Mouse (Mus musculus): Measurements from ENCODE around the gene Bfar.
A peak's percentile ranks its signal among the peaks of the same experiment; 100 is the strongest.
"Not testable (repeated sequence)": the region's sequence is repeated elsewhere in the genome, so short reads cannot be mapped to it uniquely, and the experiment has no call there.

Bfar gene

DNA sequence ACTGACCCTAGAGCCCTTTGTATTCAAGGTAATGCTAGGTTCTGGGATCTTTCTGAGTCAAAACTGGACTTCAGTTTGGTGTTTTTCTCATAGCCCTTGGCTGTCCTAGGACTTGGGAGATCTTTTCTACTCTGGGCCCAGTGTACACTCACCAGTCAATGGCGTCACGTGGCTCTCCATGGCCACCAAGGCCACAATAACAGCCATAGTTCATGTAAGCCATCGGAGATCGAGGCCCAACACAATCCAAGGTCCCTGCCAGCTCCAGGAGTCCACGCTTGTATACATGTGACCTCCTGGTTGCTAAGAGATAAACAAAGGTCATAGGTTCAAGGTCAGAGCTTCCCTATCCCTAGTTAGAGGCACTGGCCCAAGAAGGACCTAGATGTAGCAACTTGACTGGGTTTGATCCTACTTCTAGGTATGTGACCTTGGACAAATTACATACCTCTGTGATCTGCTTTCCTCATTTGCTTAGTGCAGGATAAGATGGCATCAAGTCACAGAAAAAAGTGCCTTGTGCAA, 56.2 kb downstream of the Bfar start:
- DNase-seq, result no peak

DNA sequence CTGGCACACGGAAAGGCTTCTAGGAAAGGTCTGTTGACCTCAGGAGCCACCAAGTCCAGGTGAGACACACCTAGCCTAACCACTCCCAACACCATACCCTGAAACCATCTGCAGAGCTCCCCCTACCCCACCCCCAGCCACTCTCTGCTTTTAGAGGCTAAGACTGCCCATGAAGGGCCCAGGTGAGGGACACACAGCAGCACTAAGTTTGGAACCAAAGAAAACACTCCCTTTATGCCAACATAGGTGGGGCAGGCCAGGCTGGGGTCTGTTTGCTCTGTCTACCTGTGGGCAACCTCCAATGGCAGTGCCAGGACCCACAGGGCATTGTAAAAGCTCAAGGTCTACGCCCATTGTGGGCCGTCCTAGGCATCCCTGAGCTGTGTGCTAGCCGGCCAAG, 57.8 kb downstream of the Bfar start:
- DNase-seq, result no peak

DNA sequence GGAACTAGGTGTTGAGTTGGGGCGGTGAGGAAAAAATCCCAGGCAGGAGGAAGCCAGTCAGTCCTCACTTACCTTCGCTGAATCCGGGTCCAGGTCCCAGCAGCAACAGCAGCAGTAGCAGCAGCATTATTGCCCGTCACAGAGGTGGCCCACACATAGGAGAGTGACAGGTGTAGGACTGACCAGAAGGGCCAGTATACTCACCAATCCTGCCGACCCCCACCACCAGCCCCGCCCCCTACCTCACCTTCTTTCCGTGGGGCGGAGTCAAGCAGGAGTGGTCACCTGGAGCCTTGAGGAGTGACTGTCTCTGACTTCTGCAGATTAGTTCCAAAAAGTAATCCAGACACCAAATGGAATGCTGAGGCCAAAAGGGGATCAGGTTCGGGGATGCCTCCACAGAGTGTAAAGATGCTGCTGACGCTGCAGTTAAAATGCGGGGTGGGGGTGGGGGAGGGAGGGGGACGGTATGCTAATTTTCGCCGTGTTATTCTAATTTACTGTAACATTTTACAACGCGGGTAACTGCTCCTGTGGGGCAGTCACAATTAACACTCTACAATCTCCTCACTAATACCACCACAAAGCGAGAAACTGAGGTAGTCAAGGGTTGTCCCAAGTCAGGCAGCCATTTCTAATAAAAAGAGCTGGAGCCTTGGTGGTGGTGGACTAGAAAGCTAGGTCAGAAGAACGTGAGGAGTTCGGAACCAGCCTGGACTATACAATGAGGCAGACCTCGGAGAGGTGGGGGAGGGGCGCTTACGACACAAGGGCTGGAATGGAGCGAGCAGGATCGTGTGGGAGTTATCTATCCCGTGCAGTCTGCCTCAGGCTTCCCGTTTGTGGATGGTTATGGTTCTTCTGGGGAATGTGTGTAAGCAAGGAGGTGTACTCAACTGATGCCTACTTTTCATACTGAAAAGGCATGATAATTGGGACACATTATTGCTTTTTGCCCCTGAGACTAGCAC, 58.9 kb downstream of the Bfar start, which contains the start of gene Pla2g10:
Pla2g10 (minus strand) TSS at position 699 of the 971 bp plus-strand sequence.
- DNase-seq, result peak; percentile 10

DNA sequence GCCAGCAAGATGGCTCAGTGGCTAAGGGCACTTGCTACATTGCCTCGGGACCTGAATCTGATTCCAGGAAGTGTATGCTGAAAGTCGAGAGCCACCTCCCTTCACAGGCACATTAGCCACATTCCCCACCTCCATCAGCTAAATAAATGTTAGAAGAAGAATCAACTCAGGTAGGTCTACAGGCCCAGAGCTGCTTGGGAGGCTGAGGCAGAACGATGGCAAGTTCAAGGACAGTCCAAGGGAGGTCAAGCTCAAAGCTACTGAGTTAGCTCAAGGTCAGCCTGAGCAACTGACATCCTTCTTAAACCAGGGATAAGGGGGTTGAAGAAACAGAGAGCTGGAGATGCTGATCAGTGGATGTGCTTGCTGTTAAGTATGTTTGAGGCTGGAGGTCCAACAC, 61.1 kb downstream of the Bfar start:
- DNase-seq, result no peak

DNA sequence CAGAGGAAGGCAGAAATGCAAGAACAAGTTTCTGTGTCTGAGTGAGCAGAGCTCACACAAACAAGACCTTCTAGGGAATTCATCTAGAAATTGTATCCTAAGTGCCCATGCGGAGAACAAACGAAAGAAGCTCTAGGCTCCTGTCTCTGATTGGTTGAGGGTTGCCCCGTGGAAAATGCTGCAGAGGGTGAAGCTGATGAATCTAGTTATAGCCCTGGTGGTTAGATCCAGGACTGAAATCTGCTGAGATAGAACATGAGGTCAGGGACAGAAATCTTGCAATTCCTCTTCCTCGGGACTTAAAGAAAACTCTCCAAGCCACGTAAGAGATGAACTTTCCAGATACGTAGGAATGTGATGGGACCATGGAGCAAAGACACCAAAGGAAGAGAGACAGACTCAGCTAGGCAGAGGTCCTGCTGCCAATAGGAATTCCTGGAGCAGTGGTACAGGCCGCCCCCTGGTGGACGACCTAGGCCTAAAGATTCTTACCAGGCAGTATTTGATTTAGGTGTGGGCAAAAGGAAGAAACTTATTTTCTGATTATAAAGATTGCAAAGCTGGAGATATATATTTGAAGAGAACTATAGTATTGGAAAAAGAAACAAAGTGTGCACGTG, 62.0 kb downstream of the Bfar start:
- DNase-seq, result peak; percentile 82

DNA sequence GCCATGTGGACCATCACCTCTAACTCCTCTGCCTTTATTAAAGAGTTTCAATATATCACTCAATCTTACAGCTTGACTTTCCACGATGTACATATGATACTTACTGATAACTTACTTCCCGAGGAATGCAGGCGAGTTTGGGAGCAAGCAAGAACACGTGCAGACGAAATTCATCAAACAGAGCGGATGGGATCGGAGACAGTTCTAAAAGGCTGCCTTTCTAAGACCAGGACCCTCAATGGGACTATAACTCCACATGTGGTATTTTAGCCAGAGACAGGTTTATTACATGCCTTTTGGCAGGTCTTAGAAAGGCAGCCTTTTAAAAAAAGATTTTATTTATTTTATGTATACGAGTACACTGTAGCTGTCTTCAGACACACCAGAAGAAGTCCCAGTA, 64.3 kb downstream of the Bfar start:
- DNase-seq, result no peak

DNA sequence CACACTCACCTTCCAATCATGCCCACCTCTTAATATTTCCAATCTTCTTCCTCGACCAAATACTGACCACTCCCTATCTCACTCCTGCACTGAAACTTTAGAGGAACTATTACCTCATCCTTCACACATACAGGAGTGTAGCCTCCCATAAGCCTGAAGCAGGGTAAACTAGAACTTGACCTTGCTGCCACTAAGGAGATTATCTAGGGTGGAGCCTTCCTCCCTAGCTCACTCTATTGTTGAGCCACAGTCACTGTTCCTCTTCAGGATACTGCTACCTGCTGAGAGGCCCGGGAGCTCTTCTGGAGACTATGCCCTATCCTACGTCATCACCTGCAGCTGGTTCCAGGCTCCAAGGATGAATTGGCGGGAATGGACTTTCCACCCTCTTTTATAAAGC, 67.4 kb downstream of the Bfar start:
- DNase-seq, result not testable (repeated sequence)

DNA sequence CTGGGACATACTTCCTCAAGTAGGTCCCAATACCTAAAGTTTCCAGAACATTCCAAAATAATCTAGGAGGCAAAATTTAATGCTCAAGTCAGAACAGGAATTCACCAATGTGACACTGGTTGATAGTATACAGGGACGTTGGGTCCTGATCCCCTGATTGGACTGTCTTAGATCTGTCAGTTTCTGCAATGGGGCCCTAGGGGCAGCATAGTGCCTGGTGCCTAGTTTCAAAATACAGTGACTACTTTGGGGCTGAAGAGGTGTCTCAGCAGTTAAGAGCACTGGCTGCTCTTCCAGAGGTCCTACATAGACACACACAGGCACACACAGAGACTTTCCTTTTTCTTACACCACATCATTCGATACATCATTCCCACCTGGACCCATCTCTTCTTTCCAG, 69.2 kb downstream of the Bfar start:
- DNase-seq, result no peak

DNA sequence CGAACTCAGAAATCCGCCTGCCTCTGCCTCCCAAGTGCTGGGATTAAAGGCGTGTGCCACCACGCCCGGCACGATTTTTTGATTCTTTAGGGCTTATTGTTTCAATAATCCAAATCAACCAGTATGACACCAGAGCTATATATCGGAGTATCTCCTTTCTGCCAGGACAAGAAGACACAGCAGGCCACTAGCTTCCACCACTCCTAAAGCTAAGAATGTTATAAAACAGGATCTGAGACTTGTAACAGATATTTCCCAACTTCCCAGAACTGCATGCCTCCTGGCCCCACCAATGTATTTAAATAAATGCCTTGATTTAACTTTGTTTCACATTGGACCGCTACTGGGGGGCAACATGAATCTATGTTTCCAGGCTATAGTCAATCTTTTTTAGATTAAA, 76.0 kb downstream of the Bfar start:
- DNase-seq, result no peak

DNA sequence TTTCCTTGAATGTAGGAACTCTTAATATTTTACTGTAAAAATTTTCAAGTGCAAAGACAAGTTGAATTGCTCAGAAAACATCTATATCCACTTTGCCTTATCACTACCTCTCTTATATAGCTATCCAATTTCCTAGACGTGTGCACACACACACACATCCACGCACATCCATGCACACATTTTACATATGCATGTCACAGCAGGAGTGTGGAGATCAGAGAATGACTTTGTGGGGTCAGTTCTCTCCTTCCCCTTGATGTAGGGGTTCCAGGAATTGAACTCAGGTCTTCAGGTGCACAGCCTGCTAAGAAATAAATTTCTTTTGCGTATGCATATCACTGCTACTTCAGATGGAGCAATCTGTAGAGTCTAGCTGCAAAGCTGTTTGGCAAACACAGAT, 76.5 kb downstream of the Bfar start:
- DNase-seq, result no peak

DNA sequence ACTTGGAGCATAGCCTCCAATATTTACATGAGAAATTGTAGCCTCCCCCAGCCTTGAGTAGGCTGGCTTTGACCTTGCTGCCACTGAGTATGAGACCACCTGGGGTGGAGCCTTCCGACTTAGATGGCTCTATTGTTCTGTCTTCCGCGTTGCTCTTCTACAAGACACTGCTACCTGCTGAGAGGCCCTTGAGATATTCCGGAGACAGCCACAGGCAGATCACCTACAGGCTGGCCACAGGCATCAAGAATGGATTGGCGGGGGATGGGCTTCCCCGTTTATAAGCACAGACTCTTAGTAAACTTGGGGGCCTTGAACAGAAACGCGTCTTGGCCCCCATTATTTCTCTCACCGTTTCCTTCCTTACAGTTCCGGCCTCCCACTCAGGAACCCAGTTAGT, 77.2 kb downstream of the Bfar start:
- DNase-seq, result not testable (repeated sequence)

DNA sequence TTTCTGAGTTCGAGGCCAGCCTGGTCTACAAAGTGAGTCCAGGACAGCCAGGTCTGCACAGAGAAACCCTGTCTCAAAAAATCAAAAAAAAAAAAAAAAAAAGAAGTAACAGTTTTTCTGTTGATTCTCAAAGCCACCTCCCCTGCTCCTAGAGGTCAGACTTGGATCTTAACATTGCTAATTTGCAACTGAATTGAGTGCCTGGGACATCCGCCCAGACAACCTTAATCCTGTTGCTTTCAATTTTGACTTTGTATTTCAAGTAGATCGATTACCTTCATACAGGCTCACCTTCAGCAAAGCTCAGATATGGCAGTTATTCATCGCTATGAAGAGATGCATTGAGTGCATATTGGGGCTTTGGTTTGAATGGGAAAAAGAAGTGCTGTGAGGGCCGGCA, 77.6 kb downstream of the Bfar start:
- no peak for DNase-seq

DNA sequence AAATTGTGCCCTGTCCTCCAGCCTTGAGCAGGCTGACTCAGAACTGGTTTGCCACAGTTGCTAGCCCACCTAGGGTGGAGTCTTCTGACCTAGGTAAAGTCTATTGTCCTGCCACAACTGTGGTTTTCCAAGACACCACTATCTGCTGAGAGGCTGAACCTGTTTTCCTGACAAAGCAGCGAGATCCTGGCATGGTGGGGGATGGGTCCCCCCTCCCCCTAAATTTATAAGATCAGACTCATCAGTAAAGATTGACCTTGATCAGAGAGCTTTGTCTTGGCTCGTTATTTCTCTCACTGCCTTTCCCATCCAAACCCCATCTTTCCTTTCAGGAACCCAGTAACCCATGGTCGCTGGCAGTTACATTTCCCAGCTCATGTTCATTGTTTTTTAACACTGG, 78.3 kb downstream of the Bfar start:
- DNase-seq, result no peak

DNA sequence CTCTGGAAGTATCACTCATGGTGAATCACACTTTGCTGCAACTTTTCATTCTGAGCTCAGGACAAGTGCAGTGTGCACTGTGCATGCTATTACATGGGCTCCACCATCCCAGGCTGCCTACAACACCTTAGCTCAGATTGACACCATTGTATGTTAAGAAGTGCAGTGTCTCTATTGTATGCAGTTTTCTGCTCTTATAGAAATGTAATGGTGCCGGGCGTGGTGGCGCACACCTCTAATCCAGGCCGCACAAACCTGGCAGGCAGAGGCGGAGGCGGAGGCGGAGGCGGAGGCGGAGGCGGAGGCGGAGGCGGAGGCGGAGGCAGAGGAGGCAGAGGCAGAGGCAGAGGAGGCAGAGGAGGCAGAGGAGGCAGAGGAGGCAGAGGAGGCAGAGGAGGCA, 79.0 kb downstream of the Bfar start:
- DNase-seq, result no peak

Data from kidney, postnatal 14 days (tissue).